Mouse (Mus musculus): ENCODE results near the gene Nus1. TPM values are rescaled to one million over a fixed set of nuclear protein-coding genes. Genes with fewer than 3 reads are reported as not detected.

Gene Nus1
- polyA plus RNA-seq, 1 experiment from 2014 or later, result 8.3 TPM

Other genes starting within 250 kb of the Nus1 start
- not detected in 2 replicates for gene Ros1, start 222.3 kb upstream of the Nus1 start, polyA plus RNA-seq (2015; fragmentation: Nextera tagmentation; extraction: Ambion mirVana)
- 8.8 and 9.8 TPM in 2 replicates for gene Dcbld1, start 183.9 kb upstream of the Nus1 start, polyA plus RNA-seq (2015; fragmentation: Nextera tagmentation; extraction: Ambion mirVana)
- gene Gm26741, start 58.8 kb upstream of the Nus1 start, polyA plus RNA-seq (2015; fragmentation: Nextera tagmentation; extraction: Ambion mirVana), result not detected in 2 replicates
- 13.7 and 14.3 TPM in 2 replicates for gene Gopc, start 35.4 kb upstream of the Nus1 start, polyA plus RNA-seq (2015; fragmentation: Nextera tagmentation; extraction: Ambion mirVana)
- gene Nepn, start 28.6 kb upstream of the Nus1 start, polyA plus RNA-seq (2015; fragmentation: Nextera tagmentation; extraction: Ambion mirVana), result not detected in 2 replicates

Data from heart, embryonic 16.5 days (tissue).